Mouse (Mus musculus) frontal cortex, postnatal 36 days (tissue): ENCODE results near the gene Eif2b2.

ENCODE experiments used
- DNase-seq, 2 experiments: peaks; one replicate each; pipeline ENCODE4 v3.0.0; 2022; ENCODE audit warnings: low spot score in 2 of 2

Eif2b2 gene

DNA sequence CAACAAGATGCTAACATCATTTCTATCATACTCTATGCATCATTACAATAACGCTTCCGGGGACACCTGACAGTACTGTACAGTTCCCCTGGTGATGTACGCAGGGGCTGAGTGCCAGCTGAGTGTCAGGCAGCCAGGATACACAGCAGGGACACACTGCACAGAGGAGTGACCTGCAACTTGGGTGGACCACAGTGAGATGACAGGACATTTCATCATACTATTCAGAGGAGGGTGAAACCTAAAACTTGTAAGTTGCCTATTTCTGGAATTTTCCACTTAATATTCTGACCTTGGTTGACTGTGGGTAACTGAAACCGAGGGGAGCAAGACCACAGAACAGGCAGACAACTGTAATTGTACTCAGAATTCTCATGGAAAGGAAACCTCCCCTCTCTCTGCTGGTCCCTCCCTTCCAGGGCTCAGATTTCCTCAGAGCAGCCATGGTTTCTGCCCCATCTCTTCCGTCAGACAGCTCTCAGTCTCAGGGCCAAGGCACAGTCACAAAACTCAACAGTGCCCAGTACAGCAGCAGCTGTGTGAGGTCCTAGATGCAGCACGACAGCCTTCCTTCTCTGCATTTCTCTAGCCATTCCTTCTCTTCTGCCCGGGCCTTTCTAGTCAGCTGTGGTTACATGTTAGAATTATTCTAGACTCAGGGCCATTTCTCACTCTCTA, 36.9 kb downstream of the Eif2b2 start:
- no peak for DNase-seq

DNA sequence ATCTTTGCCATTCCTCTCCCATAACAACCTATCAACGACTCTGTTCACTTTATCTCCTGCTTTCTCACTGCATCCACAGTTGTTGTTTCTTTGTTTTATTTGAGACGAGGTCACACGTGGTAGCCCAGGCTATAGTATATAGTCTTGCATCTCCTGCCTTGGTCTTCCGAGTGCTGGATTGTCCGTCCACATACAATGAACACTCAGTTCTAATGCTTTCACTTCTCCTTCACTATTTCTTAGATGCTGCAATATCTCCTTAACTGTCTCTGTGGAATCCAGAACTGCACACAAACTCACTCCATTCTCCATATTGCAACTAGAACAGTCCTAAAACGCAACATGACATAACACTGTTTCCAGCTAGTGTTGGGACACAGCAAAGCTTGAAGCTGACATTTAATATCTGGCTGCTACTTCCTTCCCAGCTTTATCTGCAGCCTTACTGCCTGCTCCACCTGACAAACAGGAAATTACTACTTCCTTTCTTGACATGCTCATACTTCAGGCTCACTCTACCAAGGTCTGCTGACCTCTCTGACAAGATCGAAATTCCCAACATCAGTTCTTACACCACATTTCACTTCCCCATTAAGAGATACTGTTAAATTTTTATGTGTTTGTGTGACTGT, 37.8 kb downstream of the Eif2b2 start:
- DNase-seq, result no peak

DNA sequence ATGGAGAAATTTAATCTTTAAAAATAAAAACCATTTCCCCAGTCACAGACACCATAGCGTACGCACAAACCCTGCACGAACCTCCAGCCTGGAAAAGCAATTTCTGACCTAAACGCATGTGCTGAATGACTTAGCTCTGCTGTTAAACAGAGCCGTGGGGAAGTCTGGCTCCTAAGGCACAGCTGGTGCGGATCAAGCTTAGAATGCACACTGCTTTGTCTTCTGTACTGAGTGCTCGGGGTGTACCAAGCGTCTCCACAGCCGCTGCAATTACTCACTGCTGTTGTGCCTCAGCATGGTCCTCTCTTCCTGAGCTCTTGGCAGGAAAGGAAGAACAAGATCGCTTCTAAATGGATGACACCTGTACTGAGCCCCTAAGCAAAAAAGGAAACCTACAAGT, 43.2 kb downstream of the Eif2b2 start:
- no peak for DNase-seq

DNA sequence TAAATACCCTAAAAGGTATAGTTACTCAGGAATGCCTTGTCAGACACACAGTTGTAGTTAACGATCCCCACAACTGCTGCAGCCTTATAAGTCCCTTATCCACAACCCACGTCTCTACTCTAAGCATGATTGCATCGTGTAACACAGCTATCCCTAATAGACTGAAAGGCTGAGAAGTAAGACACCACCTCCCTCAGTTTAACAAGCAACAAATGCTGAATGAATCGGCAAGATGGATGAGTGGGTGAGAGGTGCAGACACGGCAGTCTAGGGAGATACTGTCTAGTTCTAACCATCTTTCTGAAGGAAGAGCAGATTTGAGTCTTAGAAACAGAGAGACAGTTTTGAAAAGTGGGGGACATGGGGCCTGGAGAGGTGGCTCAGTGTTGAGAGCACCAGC, 43.9 kb downstream of the Eif2b2 start:
- peak; percentile 21 to 35 for DNase-seq

DNA sequence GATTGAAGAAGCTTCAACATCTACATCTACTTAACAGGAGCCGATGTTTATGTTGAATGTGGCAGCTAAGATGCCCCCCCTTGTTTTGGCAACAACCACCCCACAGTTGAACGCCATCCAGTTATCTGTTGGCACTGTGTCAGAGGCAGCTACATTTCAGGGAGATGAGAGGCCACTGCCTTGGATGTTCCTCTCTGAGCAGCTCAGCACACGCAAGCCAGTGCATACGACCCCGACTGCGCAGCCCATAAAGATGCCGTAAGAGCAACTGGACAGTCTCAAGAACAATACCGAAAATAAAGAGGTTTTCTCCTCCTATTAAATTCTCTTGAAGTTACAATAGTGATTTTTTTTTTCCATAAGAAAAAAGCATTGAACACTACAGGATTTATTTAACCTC, 45.2 kb downstream of the Eif2b2 start:
- DNase-seq, result no peak

DNA sequence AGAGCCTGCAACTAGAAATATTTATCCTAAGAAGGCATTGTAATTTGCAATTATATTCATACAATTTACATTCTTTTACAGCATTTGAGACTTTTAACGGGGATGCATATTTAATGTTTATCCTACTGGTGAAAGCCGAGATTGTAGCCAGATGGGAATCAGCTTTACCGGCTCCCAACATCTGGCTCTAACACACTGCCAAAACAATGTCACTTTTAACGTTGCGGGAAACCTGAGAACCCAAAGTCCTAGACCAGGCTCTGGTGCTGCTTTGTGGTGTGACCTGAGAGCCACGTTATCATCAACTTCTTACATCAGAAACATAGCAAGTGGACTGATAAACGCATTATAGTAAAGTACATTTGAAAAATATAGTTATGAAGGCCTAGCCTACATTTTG, 45.7 kb downstream of the Eif2b2 start:
- DNase-seq, result no peak

DNA sequence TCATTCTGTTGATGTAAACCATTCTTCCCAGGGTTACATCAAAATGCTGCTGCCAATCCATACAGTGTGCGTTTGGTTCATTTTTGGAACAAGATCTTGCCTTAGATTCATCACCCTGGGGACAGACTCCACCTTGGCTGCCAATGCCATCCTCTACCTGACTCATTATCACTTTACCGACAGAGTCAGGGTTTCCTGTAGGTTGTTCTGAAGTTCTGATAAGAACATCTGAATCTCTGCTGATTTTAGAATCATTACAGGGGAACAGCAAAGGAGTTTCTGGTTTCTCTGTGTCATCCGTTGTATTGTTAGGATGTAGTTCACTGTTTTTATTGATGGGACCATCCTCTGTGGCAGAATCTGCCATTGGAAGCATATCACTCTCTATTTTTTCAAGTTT, 47.0 kb downstream of the Eif2b2 start:
- no peak for DNase-seq

DNA sequence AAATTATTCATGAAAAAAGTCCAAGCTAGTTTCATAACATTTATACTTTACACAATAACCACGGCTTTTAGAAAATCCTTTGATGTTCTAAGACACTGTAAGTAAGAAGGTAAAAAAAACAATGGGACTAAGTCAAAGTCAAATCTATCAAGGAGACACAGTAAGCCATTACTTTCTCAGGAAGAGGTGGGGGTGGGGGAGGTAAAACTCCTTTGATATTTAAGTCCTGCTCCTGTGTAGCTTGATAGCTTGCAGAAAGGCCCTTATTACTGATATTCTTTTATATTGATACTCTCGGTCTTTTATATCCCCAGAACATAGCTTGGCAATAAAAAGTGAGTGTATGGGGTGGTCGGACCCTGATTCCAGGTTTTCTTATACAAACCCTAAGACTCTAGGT, 50.5 kb downstream of the Eif2b2 start:
- DNase-seq, result no peak

DNA sequence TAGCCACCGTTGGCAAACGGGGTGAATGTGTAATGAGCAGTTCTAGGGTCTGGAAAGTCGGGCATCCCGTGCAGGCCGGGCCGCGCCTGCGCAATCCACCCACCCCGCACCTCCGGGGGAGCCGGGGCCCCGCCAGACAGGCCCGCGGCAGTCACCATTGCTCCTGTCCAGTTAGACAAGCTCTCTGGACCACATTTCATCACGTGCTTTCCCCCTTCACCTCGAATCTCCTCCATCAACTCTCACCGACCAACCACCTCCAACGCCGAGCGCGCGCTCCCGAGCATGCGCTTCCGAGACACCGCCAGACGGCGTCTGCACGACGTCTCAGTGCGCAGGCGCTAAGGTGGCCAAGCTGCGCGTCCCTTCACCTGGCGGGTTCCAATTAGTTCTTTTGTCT, 51.0 kb downstream of the Eif2b2 start, which contains the start of gene Mlh3:
Gene Mlh3, minus strand, starts transcription at position 281 of the 400 bp plus-strand sequence.
- peak; percentile 86 to 92 for DNase-seq

DNA sequence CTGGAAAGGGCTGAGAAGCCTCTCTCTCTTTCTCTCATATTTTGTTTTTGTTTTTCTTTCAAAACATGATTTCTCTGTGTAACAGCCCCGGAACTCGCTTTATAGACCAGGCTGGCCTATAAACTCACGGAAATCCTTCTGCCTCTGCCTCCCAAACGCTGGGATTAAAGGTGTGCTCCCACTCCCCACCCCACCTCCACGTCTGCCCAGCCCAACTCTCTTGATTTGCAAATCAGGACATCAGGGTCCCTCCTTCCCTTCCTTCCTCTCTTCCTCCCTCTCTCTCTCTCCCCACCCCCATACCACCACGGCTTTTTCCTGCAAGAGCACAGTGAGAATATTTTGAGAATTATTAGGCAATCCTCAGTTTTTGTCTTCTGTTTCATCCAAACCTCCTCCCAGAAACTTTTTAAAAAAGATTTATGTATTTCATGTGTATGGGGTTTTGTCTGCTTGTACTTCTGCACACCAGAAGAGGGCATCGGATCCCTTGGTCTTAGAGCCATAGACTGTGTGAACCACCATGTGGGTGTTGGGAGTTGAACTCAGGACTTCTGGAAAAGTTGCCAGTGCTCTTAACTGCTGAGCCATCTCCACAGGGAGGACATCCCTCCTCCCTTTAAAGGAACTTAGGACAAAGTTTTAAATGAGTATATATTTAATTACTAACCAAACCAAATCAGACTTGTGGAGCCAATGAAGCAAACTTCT, 52.0 kb downstream of the Eif2b2 start:
- no peak for DNase-seq

DNA sequence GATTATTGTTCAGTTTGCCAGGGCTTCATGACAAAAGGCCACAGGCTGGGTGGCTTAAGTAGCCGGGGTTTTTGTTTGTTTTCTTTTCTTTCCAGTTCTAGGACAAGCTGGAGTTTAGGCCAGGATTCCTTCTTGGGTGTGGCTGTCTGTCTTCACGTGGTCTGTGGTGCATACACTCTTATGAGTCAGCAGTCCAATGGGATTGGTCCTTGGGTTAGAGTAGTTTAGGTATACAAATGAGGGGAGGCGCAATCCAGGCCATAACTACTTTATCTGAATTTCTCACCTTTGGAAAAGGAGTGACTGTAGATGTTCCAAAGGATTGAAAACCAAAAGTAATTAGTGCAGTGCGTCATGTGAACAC, 52.5 kb downstream of the Eif2b2 start:
- no peak for DNase-seq

DNA sequence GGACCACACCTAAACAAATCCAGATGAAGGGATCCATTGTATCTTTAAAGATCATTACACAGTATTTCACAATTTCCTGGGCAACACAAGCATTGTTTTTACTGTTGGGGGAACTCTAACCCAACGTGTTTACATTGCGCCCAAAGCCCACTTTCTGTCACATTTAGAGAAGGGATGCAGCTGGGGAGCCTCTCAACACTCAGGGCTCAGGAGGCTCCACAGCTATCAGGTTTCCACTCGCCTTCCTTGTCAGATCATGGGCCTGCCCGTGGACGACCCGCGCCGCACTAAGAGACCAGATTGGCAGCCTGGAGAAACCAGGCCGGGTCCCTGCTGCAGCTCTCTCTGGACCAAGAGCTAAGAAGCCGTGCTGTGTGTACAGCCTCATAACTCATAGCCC, 54.2 kb downstream of the Eif2b2 start:
- no peak for DNase-seq
